Mouse (Mus musculus): ENCODE measurements around the gene Art5. TPM values are rescaled to one million over a fixed set of nuclear protein-coding genes. Genes with fewer than 3 reads are reported as not detected.

The Art5 gene
- total and polyA plus RNA-seq, 3 experiments, result 13.9 to 18.3 (median 15.7) TPM

GRCm38 (mm10) chr7:102100868-102101267, 8.4 kb downstream of the Art5 start:
- H3K27ac ChIP-seq, result peak overlapping the region; percentile 95
- H3K4me1 ChIP-seq (ENCODE audit: control insufficient read depth, insufficient read depth, low read length), result peaks cover 7% of the 10 kb centered on the region
- 56% methylated on average over 5 of the region's 5 CpGs for WGBS
- H3K27me3 ChIP-seq (ENCODE audit: control insufficient read depth, insufficient read depth, low read length), result no peaks in the 10 kb centered on the region
- TF ChIP-seq EP300 (IDR thresholded peaks at IDR 0.05; ENCODE audit: insufficient read depth, low read depth, low read length) (no peak), POLR2A (IDR thresholded peaks at IDR 0.05; ENCODE audit: insufficient read depth, low read depth, low read length) (no peak), CTCF (IDR thresholded peaks at IDR 0.05) (no peak)
- no peaks in the 10 kb centered on the region; the same call in 1 of the 2 replicates for H3K79me2 ChIP-seq (replicated peaks; ENCODE audit: control insufficient read depth, insufficient read depth, low read length)
- H3K36me3 ChIP-seq (ENCODE audit: control insufficient read depth, insufficient read depth, low read length), result no peaks in the 10 kb centered on the region
- H3K4me3 ChIP-seq, result no peak overlapping the region; the same call in 1 of the 2 replicates
- intact Hi-C loops (cut with DNase I), result no loop called here
- DNase-seq, result no peak
- no peak overlapping the region for H3K9ac ChIP-seq (ENCODE audit: low read depth, low read length)

- Histone ChIP-seq H3K4me1 (ENCODE audit: control insufficient read depth, insufficient read depth, low read length) (peaks cover 7% of the 10 kb centered on the region), H3K36me3 (ENCODE audit: control insufficient read depth, insufficient read depth, low read length) (no peaks in the 10 kb centered on the region), H3K27me3 (ENCODE audit: control insufficient read depth, insufficient read depth, low read length) (no peaks in the 10 kb centered on the region), H3K4me3 (peak overlapping the region; percentile 35), H3K9ac (ENCODE audit: low read depth, low read length) (peak overlapping the region; percentile 26; the same call in 1 of the 2 replicates), H3K79me2 (replicated peaks; ENCODE audit: control insufficient read depth, insufficient read depth, low read length) (no peaks in the 10 kb centered on the region), H3K27ac (peak overlapping the region; percentile 95)
- TF ChIP-seq EP300 (IDR thresholded peaks at IDR 0.05; ENCODE audit: insufficient read depth, low read depth, low read length), result peak; percentile 66; the same call in 1 of the 2 replicates
- TF ChIP-seq CTCF (IDR thresholded peaks at IDR 0.05), result no peak
- TF ChIP-seq POLR2A (IDR thresholded peaks at IDR 0.05; ENCODE audit: insufficient read depth, low read depth, low read length), result peak; percentile 55
- peak; percentile 43 to 56 for DNase-seq
- WGBS, result 10% methylated on average over 30 of the region's 30 CpGs
- intact Hi-C loops (cut with DNase I), result no loop called here
Measured at GRCm38 (mm10) chr7:102099760-102100661, 9.3 kb downstream of the Art5 start.

- Histone ChIP-seq H3K27ac (no peak overlapping the region), H3K9ac (ENCODE audit: low read depth, low read length) (no peak overlapping the region), H3K36me3 (ENCODE audit: control insufficient read depth, insufficient read depth, low read length) (no peaks in the 10 kb centered on the region), H3K27me3 (ENCODE audit: control insufficient read depth, insufficient read depth, low read length) (no peaks in the 10 kb centered on the region), H3K4me1 (ENCODE audit: control insufficient read depth, insufficient read depth, low read length) (no peaks in the 10 kb centered on the region), H3K4me3 (no peak overlapping the region), H3K79me2 (replicated peaks; ENCODE audit: control insufficient read depth, insufficient read depth, low read length) (no peaks in the 10 kb centered on the region)
- intact Hi-C loops (cut with DNase I), result no loop called here
- no peak for DNase-seq
- TF ChIP-seq EP300 (IDR thresholded peaks at IDR 0.05; ENCODE audit: insufficient read depth, low read depth, low read length), result no peak
- TF ChIP-seq POLR2A (IDR thresholded peaks at IDR 0.05; ENCODE audit: insufficient read depth, low read depth, low read length), result no peak
- TF ChIP-seq CTCF (IDR thresholded peaks at IDR 0.05), result no peak
- 70% methylated on average over 4 of the region's 4 CpGs for WGBS
Measured at GRCm38 (mm10) chr7:102087336-102087735, 22.0 kb downstream of the Art5 start.

- H3K9ac ChIP-seq (ENCODE audit: low read depth, low read length), result no peak overlapping the region
- 85% methylated on average over 26 of the region's 26 CpGs for WGBS
- H3K36me3 ChIP-seq (ENCODE audit: control insufficient read depth, insufficient read depth, low read length), result no peaks in the 10 kb centered on the region
- no peaks in the 10 kb centered on the region for H3K79me2 ChIP-seq (replicated peaks; ENCODE audit: control insufficient read depth, insufficient read depth, low read length)
- no peaks in the 10 kb centered on the region for H3K27me3 ChIP-seq (ENCODE audit: control insufficient read depth, insufficient read depth, low read length)
- DNase-seq, result no peak
- TF ChIP-seq POLR2A (IDR thresholded peaks at IDR 0.05; ENCODE audit: insufficient read depth, low read depth, low read length) (no peak), CTCF (IDR thresholded peaks at IDR 0.05) (no peak)
- no peak overlapping the region for H3K27ac ChIP-seq
- intact Hi-C loops (cut with DNase I), result no loop called here
- no peak overlapping the region for H3K4me3 ChIP-seq
- no peaks in the 10 kb centered on the region for H3K4me1 ChIP-seq (ENCODE audit: control insufficient read depth, insufficient read depth, low read length)
Measured at GRCm38 (mm10) chr7:102084041-102084696, 25.1 kb downstream of the Art5 start.

- 70% methylated on average over 5 of the region's 5 CpGs for WGBS
- TF ChIP-seq POLR2A (IDR thresholded peaks at IDR 0.05; ENCODE audit: insufficient read depth, low read depth, low read length) (no peak), CTCF (IDR thresholded peaks at IDR 0.05) (no peak), EP300 (IDR thresholded peaks at IDR 0.05; ENCODE audit: insufficient read depth, low read depth, low read length) (no peak)
- Histone ChIP-seq H3K36me3 (ENCODE audit: control insufficient read depth, insufficient read depth, low read length) (no peaks in the 10 kb centered on the region), H3K4me1 (ENCODE audit: control insufficient read depth, insufficient read depth, low read length) (no peaks in the 10 kb centered on the region), H3K79me2 (replicated peaks; ENCODE audit: control insufficient read depth, insufficient read depth, low read length) (no peaks in the 10 kb centered on the region), H3K27ac (no peak within 1 kb of the TSS), H3K27me3 (ENCODE audit: control insufficient read depth, insufficient read depth, low read length) (no peaks in the 10 kb centered on the region), H3K9ac (ENCODE audit: low read depth, low read length) (no peak within 1 kb of the TSS), H3K4me3 (no peak within 1 kb of the TSS)
- intact Hi-C loops (cut with DNase I), result no loop called here
- DNase-seq, result no peak
Measured at GRCm38 (mm10) chr7:102082816-102083215, 26.5 kb downstream of the Art5 start, which contains the start of gene Trpc2. TSS of gene Trpc2 (plus strand) at chr7:102083116.

GRCm38 (mm10) chr7:102081784-102082183, 27.5 kb downstream of the Art5 start:
- Histone ChIP-seq H3K9ac (ENCODE audit: low read depth, low read length) (no peak overlapping the region), H3K27me3 (ENCODE audit: control insufficient read depth, insufficient read depth, low read length) (no peaks in the 10 kb centered on the region), H3K4me3 (no peak overlapping the region), H3K36me3 (ENCODE audit: control insufficient read depth, insufficient read depth, low read length) (no peaks in the 10 kb centered on the region), H3K79me2 (replicated peaks; ENCODE audit: control insufficient read depth, insufficient read depth, low read length) (no peaks in the 10 kb centered on the region), H3K4me1 (ENCODE audit: control insufficient read depth, insufficient read depth, low read length) (no peaks in the 10 kb centered on the region), H3K27ac (no peak overlapping the region)
- 95% methylated on average over 5 of the region's 5 CpGs for WGBS
- TF ChIP-seq POLR2A (IDR thresholded peaks at IDR 0.05; ENCODE audit: insufficient read depth, low read depth, low read length) (no peak), CTCF (IDR thresholded peaks at IDR 0.05) (no peak), EP300 (IDR thresholded peaks at IDR 0.05; ENCODE audit: insufficient read depth, low read depth, low read length) (no peak)
- intact Hi-C loops (cut with DNase I), result no loop called here
- no peak for DNase-seq

Measured in heart, adult 2 months (tissue).